Mouse (Mus musculus) CH12.LX (cell line): ENCODE measurements around the gene Snx21. TPM values are rescaled to one million over a fixed set of nuclear protein-coding genes. Genes with fewer than 3 reads are reported as not detected.

Experiments used
- DNase-seq: peaks from one replicate; pipeline ENCODE4 v3.0.0-alpha.2; 2013; ENCODE audit errors: extremely low read depth
- H3K27ac ChIP-seq: 2 replicates; pipeline ENCODE4 v1.5.1; 2012; ENCODE audit warnings: low read depth, mild to moderate bottlenecking, control low read depth, moderate library complexity; ENCODE audit not compliant: insufficient read depth
- H3K27me3 ChIP-seq: replicated peaks from 2 replicates; pipeline ENCODE3; 2012; ENCODE audit warnings: inconsistent platforms
- H3K36me3 ChIP-seq, 2 experiments: replicated peaks in 1 of 2; 2 replicates each; pipeline versions ENCODE3 to v1.6.1; 2012; ENCODE audit warnings: inconsistent platforms in 1 of 2, low read length in 1 of 2, mild to moderate bottlenecking in 1 of 2, mixed read lengths in 1 of 2, moderate library complexity in 1 of 2; ENCODE audit not compliant: control insufficient read depth in 1 of 2, insufficient read depth in 1 of 2
- H3K4me1 ChIP-seq, 2 experiments: 2 replicates each; pipeline ENCODE4 v1.6.1; 2012; ENCODE audit warnings: inconsistent platforms in 1 of 2, moderate library complexity in 1 of 2; ENCODE audit not compliant: insufficient read depth in 2 of 2, control insufficient read depth in 1 of 2
- H3K4me2 ChIP-seq: 2 replicates; pipeline ENCODE4 v1.6.1; 2012; ENCODE audit warnings: low read depth, mild to moderate bottlenecking, control low read depth; ENCODE audit not compliant: poor library complexity, insufficient read depth, severe bottlenecking
- H3K4me3 ChIP-seq, 3 experiments: fragments of 150-350 bp in 1 of 3; sonication (generic) in 1 of 3; replicated peaks in 1 of 3; 2 replicates each; pipeline versions ENCODE3 to v1.5.1; 2011 to 2012; ENCODE audit warnings: low read depth in 2 of 3, low read length in 2 of 3, mild to moderate bottlenecking in 2 of 3, moderate library complexity in 2 of 3, control low read depth in 1 of 3, improper control_type of control experiment in 1 of 3, inconsistent platforms in 1 of 3, mixed read lengths in 1 of 3; ENCODE audit not compliant: poor library complexity in 1 of 3
- H3K79me2 ChIP-seq: replicated peaks from 2 replicates; pipeline ENCODE4 v1.6.1; 2012; ENCODE audit warnings: mild to moderate bottlenecking, moderate library complexity; ENCODE audit not compliant: control insufficient read depth, poor library complexity, insufficient read depth, severe bottlenecking; ENCODE audit errors: extremely low read depth
- H3K9ac ChIP-seq: 2 replicates; pipeline ENCODE4 v1.6.1; 2012; ENCODE audit warnings: low read depth, mild to moderate bottlenecking, control low read depth, moderate library complexity; ENCODE audit not compliant: insufficient read depth
- H3K9me3 ChIP-seq: replicated peaks from 2 replicates; pipeline ENCODE3; 2012; ENCODE audit warnings: low read length, inconsistent platforms, mixed read lengths
- CHD1 ChIP-seq: IDR thresholded peaks from 2 replicates; pipeline ENCODE4 v1.6.1; 2012; ENCODE audit warnings: low read depth, low read length, improper control_type of control experiment, inconsistent platforms
- CHD2 ChIP-seq: IDR thresholded peaks from 2 replicates; pipeline ENCODE4 v1.6.1; 2011; ENCODE audit warnings: low read length, improper control_type of control experiment
- CTCF ChIP-seq, 2 experiments: IDR thresholded peaks in 1 of 2; conservative IDR thresholded peaks in 1 of 2; 2 replicates each; pipeline ENCODE4 v1.5.1; 2011 to 2012; ENCODE audit warnings: low read depth in 2 of 2, low read length in 2 of 2, improper control_type of control experiment in 1 of 2, inconsistent platforms in 1 of 2, mild to moderate bottlenecking in 1 of 2, moderate library complexity in 1 of 2
- ELF1 ChIP-seq: IDR thresholded peaks from 2 replicates; pipeline ENCODE4 v1.6.1; 2014; ENCODE audit warnings: low read depth, mild to moderate bottlenecking, inconsistent platforms, low read length, improper control_type of control experiment
- JUN ChIP-seq: IDR thresholded peaks from 2 replicates; pipeline ENCODE4 v1.6.1; 2011; ENCODE audit warnings: low read depth, mild to moderate bottlenecking, low read length, improper control_type of control experiment, moderate library complexity; ENCODE audit not compliant: insufficient read depth
- MXI1 ChIP-seq: IDR thresholded peaks from 2 replicates; pipeline ENCODE4 v1.6.1; 2011; ENCODE audit warnings: mild to moderate bottlenecking, low read depth, low read length, improper control_type of control experiment
- NELFE ChIP-seq: IDR thresholded peaks from 2 replicates; pipeline ENCODE4 v1.6.1; 2011; ENCODE audit warnings: low read depth, low read length, improper control_type of control experiment
- PAX5 ChIP-seq: IDR thresholded peaks from 2 replicates; pipeline ENCODE4 v1.6.1; 2012; ENCODE audit warnings: low read length, inconsistent platforms, mixed read lengths
- POLR2AphosphoS2 ChIP-seq: IDR thresholded peaks from 2 replicates; pipeline ENCODE4 v1.6.1; 2011; ENCODE audit warnings: low read depth, low read length, improper control_type of control experiment
- SIN3A ChIP-seq: IDR thresholded peaks from 2 replicates; pipeline ENCODE4 v1.6.1; 2012; ENCODE audit warnings: low read length, improper control_type of control experiment, inconsistent platforms
- SMC3 ChIP-seq: IDR thresholded peaks from 2 replicates; pipeline ENCODE4 v1.6.1; 2011; ENCODE audit warnings: low read depth, low read length, improper control_type of control experiment
- UBTF ChIP-seq: IDR thresholded peaks from 2 replicates; pipeline ENCODE4 v1.6.1; 2012; ENCODE audit warnings: low read depth, mild to moderate bottlenecking, inconsistent platforms, low read length, improper control_type of control experiment, moderate library complexity
- USF1 ChIP-seq: IDR thresholded peaks from 2 replicates; pipeline ENCODE4 v1.6.1; 2014; ENCODE audit warnings: low read depth, mild to moderate bottlenecking, inconsistent platforms, low read length, improper control_type of control experiment
- ZMIZ1 ChIP-seq: IDR thresholded peaks from 2 replicates; pipeline ENCODE4 v1.6.1; 2012; ENCODE audit warnings: low read depth, mild to moderate bottlenecking, inconsistent platforms, low read length, improper control_type of control experiment
- dilution Hi-C: fragments of 300-500 bp; cut with MboI; formaldehyde crosslinking; loops from 2 replicates; pipeline ENCODE4 v1.14.3; 2020; ENCODE audit warnings: low sequenced_read_pairs; ENCODE audit not compliant: extremely low pct_unique_long_range_greater_than_20kb, extremely low pct_ligation_motif_present
- in situ Hi-C: fragments of 300-500 bp; cut with MboI; formaldehyde crosslinking; loops from 3 replicates; pipeline ENCODE4 v1.14.3; 2019; ENCODE audit warnings: low sequenced_read_pairs, low pct_ligation_motif_present, low pct_unique_long_range_greater_than_20kb, mixed read lengths
- polyA plus RNA-seq: library from polyadenylated mRNA; unstranded; fragments of >175 nt; gene quantifications from 2 replicates; pipeline ENCODE4 v1.2.1, GENCODE M21; 2012; ENCODE audit warnings: low read depth; ENCODE audit not compliant: insufficient read length
- total RNA-seq, 2 experiments: library from RNA; depleted of rRNA; stranded (reverse); fragments of 300-350 nt in 1 of 2; fragments of >200 nt in 1 of 2; gene quantifications; 2 replicates each; pipeline ENCODE4 v1.2.3; 2012 to 2014

The Snx21 gene
- total and polyA plus RNA-seq, 3 experiments = 0.71 to 3.3 (median 1.5) TPM

- Histone ChIP-seq H3K9me3 (no peaks in the 10 kb centered on the region), H3K4me1 (peaks cover under 1 to 1% of the 10 kb centered on the region in 2 experiments; a peak in 2 of 4 replicates), H3K36me3 (no peaks in the 10 kb centered on the region), H3K27ac (no peak overlapping the region), H3K4me2 (no peak overlapping the region), H3K4me3 (no peak overlapping the region), H3K79me2 (no peaks in the 10 kb centered on the region), H3K27me3 (peaks cover 91% of the 10 kb centered on the region), H3K9ac (no peak overlapping the region)
- no peak for TF ChIP-seq CHD2
- TF ChIP-seq CTCF (conservative IDR thresholded peaks at IDR 0.05 in 1 of 2, IDR thresholded peaks at IDR 0.05 in 1 of 2; ENCODE audit: low read depth in 2 of 2, low read length in 2 of 2) = no peak
- no peak for TF ChIP-seq NELFE
- TF ChIP-seq SMC3 = no peak
- dilution Hi-C loops = no loop called here
- in situ Hi-C loops = loop anchor here (25.0 kb wide), 1 partner anchor 328 kb away; the partner anchor contains the start of genes Matn4 and Rbpjl
- no peak for DNase-seq
Measured at GRCm38 (mm10) chr2:164739876-164740275, 45.7 kb upstream of the Snx21 start.

- H3K9ac ChIP-seq = peak overlapping the region; percentile 24; the same call in 1 of the 2 replicates
- H3K4me3 ChIP-seq = peak overlapping the region; percentile 66 to 96 (median 96)
- H3K4me1 ChIP-seq = peaks cover 6 to 19% of the 10 kb centered on the region in 2 experiments; a peak in 3 of 4 replicates
- H3K27me3 ChIP-seq = peaks cover 52% of the 10 kb centered on the region
- in situ Hi-C loops = loop anchor here (25.0 kb wide), 1 partner anchor 333 kb away; the partner anchor contains the start of genes Matn4 and Rbpjl
- no peak for TF ChIP-seq USF1
- TF ChIP-seq CHD1 = no peak
- TF ChIP-seq NELFE = no peak
- no peak for TF ChIP-seq JUN
- no peak for TF ChIP-seq POLR2AphosphoS2
- no peak for TF ChIP-seq ELF1
- TF ChIP-seq SIN3A = no peak
- TF ChIP-seq PAX5 = no peak
- TF ChIP-seq ZMIZ1 = no peak
- TF ChIP-seq UBTF = no peak
- no peak for TF ChIP-seq MXI1
- TF ChIP-seq, all 38 proteins: peak for 0
- Histone ChIP-seq H3K27ac (no peak overlapping the region), H3K4me2 (peak overlapping the region; percentile 73), H3K9me3 (no peaks in the 10 kb centered on the region), H3K79me2 (peaks cover 7% of the 10 kb centered on the region), H3K36me3 (peaks cover 12 to 27% of the 10 kb centered on the region in 2 experiments)
- DNase-seq = no peak
- dilution Hi-C loops = no loop called here
Measured at GRCm38 (mm10) chr2:164744987-164745386, 40.6 kb upstream of the Snx21 start.
